Mouse (Mus musculus): ENCODE measurements around the gene Mark1.

- no peak for TF ChIP-seq POLR2A (IDR thresholded peaks at IDR 0.05; ENCODE audit: low read depth, low read length)
- TF ChIP-seq CTCF (IDR thresholded peaks at IDR 0.05; ENCODE audit: borderline replicate concordance, insufficient read depth, low read length), result no peak
Observed at GRCm38 (mm10) chr1:184860276-184860675, 139.1 kb downstream of the Mark1 start.

Measured in embryonic fibroblast, embryonic 13.5 days (primary cell).